Mouse (Mus musculus) lung, postnatal 0 days (tissue): ENCODE measurements around the gene Stam2.

Experiments used
- CTCF ChIP-seq: IDR thresholded peaks from 2 replicates; pipeline ENCODE4 v1.5.1; 2016; ENCODE audit warnings: antibody characterized with exemption, mild to moderate bottlenecking
- EP300 ChIP-seq: IDR thresholded peaks from 2 replicates; pipeline ENCODE4 v1.6.1; 2016; ENCODE audit warnings: antibody characterized with exemption, mild to moderate bottlenecking, control low read depth

DNA sequence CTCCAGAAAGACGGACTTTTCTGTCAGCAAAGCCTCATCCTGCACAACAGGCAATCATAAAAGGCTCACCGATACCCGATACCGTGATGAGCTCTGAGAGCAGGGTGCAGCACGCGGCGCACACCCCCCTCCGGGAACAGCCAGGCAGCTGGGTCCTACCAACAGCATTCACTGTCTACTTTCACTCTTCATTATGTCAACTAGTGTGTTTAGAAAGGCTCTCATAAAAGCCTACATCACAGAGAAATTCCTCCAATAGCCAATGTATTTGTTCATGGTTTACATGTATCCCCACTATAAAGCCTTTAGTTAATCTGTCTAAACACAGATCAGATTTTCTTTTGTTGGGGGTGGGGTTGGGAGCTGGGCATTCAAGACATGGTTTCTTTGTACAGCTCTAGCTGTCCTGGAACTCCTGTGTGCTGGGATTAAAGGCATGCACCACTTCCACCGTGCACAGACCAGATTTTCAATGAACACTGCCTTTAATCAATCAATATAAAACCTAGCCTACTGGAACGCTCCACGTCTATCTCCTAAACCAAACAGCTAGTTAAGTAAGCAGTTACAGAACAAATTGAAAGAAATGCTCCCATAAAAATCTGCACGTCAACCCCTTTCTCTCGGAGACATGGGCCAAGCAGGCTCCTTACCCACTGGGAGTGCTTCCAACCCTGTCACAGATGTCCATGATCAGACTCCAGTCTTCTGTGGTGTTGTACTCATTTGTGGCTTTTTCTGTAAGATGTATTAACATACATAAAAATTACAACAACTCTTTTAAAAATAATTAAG is 21.7 kb downstream of the Stam2 start:
- TF ChIP-seq CTCF (no peak), EP300 (no peak)
